Mouse (Mus musculus): ENCODE measurements around the gene Klf15.

Gene Klf15

GRCm38 (mm10) chr6:90463890-90464421 is 1.6 kb downstream of the Klf15 start:
- no peak for DNase-seq (ENCODE audit: low read depth in 1 of 2, low spot score in 2 of 2)

DNA sequence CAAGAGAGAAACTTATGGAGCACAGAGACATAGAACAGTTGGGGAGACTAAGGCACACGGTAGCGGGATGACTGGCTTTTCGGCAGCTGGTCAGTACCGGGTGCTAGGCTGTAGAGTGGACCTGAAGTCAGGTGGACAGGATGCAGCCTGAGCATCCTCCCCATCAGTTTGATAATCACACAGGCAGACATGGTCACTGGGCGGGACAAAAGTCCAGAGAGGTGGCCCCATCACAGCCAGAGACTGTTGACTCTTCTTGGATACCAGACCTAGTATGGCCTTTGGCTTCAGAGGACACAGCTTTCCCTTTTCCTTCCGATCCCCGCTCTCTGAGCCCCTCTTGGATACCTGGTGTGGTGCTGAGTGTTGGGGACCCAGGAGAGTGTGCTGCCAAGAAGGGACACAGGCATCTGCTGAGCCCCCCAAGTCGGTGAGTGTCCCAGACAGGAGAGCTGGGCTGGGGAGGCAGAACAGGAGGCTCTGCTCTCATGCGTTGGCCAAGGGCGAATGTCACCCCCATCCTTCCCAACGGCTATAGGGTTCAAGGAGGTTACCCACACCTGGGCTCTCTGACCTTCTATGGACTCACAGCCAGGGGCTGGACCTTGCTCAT is 2.8 kb downstream of the Klf15 start:
- DNase-seq (ENCODE audit: low read depth in 1 of 2, low spot score in 2 of 2), result no peak

DNA sequence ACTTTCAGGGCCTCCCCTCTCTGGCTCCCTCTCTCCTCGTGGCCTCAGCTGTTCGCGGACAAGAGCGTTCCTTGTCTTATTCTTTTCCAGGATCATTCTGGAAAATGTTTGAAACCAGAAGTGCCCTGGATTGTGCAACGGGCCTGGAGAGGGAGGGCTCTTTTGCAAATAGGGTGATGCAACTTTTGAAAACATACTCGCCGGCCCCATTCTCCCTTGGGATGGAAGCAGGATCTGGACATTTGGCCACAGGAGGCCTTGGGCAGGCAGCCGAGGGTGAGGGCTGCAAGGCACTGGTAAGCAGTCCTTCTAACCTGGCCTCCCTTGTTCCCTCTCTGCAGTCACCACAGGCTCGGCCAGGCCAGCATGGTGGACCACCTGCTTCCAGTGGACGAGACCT is 3.7 kb downstream of the Klf15 start:
- no peak for DNase-seq (ENCODE audit: low read depth in 1 of 2, low spot score in 2 of 2)

DNA sequence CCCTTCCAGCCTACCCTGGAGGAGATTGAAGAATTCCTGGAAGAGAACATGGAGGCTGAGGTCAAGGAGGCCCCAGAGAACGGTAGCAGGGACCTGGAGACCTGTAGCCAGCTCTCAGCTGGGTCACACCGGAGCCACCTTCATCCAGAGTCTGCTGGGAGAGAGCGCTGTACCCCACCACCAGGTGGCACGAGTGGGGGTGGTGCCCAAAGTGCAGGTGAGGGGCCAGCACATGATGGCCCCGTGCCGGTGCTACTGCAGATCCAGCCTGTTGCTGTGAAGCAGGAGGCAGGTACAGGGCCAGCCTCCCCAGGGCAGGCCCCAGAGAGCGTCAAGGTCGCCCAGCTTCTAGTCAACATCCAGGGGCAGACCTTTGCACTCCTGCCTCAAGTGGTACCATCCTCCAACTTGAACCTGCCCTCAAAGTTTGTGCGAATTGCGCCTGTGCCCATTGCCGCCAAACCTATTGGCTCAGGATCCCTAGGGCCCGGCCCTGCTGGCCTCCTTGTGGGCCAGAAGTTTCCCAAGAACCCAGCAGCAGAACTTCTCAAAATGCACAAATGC is 4.6 kb downstream of the Klf15 start:
- no peak for DNase-seq (ENCODE audit: low read depth in 1 of 2, low spot score in 2 of 2)

- DNase-seq (ENCODE audit: low read depth in 1 of 2, low spot score in 2 of 2), result no peak
These were observed 5.8 kb downstream of the Klf15 start for GRCm38 (mm10) chr6:90468216-90468615.

- no peak for DNase-seq (ENCODE audit: low read depth in 1 of 2, low spot score in 2 of 2)
These were observed 6.7 kb downstream of the Klf15 start for GRCm38 (mm10) chr6:90469041-90469440.

DNA sequence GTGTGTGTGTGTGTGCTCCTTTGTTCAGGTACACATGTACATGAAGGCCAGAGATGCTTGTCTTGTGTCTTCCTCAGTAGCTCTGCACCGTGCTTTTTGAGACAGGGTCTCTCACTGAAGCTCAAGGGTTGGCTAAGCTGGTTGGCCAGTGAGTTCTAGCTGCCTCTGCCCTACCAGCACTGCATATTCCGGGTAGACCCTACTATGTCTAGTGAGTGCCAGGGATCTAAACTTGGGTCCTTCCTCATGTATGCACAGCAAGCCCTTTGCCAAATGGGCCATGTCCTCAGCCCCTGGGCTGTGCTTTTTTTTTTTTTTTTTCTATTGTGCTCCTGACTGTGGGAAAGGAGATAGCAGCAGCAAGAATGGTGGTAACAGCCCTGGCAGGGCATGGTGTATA is 7.9 kb downstream of the Klf15 start:
- no peak for DNase-seq (ENCODE audit: low read depth in 1 of 2, low spot score in 2 of 2)

GRCm38 (mm10) chr6:90470947-90471541 is 8.7 kb downstream of the Klf15 start:
- no peak for DNase-seq (ENCODE audit: low read depth in 1 of 2, low spot score in 2 of 2)

- DNase-seq (ENCODE audit: low read depth in 1 of 2, low spot score in 2 of 2), result no peak
These were observed 9.7 kb downstream of the Klf15 start for GRCm38 (mm10) chr6:90472079-90472478.

DNA sequence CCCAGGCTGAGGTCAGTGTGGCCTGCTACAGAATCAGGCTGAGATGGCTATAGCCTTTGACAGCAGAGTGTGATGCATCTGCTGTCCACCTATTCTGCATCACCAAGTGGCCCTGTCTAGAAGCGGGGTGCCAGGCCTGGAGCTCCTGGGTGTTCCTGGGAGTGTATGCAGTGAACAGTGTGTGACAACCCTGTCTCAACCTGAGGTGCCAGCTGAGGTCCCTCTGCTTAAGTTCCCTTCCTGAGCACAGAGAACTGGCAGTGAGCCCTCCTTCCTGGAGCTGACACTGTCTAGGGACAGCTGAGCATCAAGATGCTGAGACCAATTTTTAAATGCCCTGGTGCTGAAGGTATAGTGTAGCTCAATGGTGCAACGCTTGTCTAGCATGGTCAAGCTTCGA is 10.3 kb downstream of the Klf15 start:
- DNase-seq (ENCODE audit: low read depth in 1 of 2, low spot score in 2 of 2), result no peak

- no peak for DNase-seq (ENCODE audit: low read depth in 1 of 2, low spot score in 2 of 2)
These were observed 11.4 kb downstream of the Klf15 start for GRCm38 (mm10) chr6:90473630-90474360.

DNA sequence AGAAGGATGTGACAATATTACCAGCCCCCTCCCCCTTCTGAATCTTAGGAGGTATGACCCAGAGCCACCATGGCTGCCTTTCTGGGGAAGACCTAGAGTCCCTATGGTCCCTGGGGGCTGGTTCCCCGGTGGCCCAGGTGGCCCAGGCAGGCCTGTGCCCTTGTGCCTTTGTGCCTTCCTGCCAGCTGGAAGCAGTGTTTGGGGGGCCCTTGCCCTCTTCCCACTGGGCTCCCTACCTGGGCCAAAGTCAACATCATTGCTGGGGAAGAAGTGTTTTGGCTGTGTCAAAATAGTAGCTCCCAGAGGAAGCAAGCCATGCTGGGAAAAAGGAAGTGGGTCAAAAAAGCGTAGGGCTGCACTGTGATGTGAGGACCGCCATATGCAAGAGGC is 12.0 kb downstream of the Klf15 start:
- DNase-seq (ENCODE audit: low read depth in 1 of 2, low spot score in 2 of 2), result no peak

GRCm38 (mm10) chr6:90475176-90475853 is 12.9 kb downstream of the Klf15 start:
- DNase-seq (ENCODE audit: low read depth in 1 of 2, low spot score in 2 of 2), result no peak

GRCm38 (mm10) chr6:90475854-90476212 is 13.5 kb downstream of the Klf15 start:
- no peak for DNase-seq (ENCODE audit: low read depth in 1 of 2, low spot score in 2 of 2)

DNA sequence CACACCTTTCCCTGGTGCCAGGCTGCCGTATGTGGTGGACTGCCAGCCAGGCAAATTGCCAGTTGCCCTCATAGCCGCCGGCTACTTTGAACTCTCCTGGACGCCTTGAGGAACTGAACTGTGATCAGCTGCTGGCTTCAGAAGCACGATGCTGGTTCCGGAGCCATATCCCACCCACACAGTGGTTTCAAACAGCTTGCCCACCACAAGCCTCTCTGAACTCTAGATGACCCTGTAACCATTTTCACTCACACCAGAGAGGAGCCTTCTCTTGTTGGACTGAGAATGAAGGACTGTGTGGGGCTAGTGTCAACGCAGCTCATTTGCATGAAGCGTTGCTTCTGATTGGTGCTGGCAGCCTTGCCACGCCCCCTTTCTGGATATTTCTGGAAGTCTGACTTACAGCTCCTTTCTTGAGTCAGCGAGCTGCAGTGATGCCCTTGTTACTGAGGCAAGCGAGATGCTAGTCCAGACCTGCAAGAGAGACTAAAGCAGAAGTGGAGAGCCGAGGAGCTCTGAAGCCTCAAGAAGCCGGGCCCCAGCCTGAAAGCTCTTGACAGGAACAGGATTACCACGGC is 14.7 kb downstream of the Klf15 start:
- DNase-seq (ENCODE audit: low read depth in 1 of 2, low spot score in 2 of 2), result no peak

DNA sequence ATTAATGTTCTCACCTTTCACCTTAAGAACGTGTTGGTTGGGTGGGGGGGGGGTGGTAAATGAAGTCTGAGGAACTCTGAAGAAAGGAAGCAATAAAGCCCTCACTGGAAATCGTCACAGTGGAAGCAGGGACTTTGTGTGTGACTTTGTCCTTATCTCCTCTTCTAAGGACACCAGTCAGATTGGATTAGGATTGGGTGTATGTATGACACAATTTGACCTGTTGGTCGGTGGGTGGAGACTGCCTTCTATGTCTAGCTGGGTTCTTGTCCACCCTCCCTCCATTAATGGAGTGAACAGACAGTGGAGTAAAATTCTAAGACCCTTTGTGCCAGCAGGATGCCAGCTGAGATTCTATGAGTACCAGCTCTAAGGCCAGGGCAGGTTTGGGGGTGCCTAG is 21.9 kb downstream of the Klf15 start:
- DNase-seq (ENCODE audit: low read depth in 1 of 2, low spot score in 2 of 2), result no peak

DNA sequence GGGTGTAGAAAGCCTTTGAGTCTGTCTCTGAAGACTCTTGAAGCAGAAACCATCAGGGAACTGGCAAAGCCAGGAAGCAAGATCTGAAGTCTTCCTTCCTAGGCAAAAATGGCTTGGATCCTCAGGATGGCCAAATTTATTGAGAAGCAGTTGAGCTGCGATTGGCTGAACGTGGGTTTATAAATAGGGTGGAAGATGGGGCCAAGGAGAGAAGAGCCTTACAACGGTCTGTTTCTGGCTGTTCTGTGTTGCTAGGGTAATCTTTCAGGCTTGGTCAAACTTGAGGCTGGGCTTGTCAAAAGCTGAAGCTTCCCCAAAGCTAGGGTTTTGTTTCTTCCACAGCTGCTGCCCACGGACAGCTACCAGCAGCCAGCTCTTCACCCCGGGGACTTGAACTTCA is 22.5 kb downstream of the Klf15 start:
- no peak for DNase-seq (ENCODE audit: low read depth in 1 of 2, low spot score in 2 of 2)

DNA sequence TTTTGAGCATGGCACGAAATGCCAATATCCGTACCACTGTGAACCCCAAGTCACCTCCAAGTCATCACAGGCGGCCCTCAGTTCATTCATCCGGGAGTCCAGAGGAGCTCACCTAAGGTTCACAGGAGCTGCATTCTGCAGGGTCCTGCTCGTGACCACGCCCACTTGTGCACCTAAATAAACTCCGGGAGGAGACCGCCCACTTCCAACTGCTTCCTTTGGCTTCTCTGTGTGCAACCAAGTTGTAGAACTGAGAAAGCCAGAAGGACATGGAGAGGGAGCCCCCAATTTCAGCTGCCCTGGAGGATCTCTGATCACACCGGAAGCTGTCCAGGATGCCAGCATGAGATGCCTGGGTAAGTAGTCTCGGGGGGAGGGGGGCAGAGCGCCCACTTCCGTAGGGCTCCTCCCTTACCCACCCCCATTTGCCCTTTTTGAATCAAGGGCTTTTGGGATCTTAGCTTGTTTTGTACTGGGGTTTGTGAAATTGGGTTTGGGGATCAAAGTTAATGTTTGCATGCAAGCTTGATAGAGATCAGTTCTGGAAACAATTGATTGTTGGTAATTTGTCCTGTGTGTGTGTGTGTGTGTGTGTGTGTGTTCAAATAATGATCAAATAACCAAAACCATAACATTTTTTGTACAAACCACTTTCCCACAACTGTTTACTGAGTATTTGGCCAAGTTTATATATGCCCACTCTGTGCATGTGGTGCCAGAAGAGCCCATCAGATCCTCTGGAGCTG is 24.0 kb downstream of the Klf15 start, which contains the start of gene Aldh1l1:
TSS of gene Aldh1l1 (plus strand) at position 252 of the 746 bp plus-strand sequence.
- DNase-seq (ENCODE audit: low read depth in 1 of 2, low spot score in 2 of 2), result no peak

DNA sequence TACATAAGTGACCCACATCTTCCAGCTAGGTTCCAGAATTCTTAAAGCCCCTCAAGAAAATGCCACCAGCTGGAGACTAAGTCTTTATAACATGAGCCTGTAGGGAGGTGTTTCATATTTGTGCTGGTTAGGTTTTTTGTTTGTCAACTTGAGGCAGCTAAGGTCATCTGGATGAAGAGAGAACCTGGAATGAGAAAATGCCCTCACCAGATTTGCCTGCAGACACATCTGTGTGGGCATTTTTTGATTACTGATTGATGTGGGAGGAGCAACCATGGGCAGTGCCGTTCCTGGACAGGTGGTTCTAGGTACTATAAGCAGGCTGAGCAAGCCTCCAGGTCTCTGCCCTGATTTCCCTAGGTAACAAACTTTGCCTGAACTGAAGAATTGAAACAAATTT is 25.2 kb downstream of the Klf15 start:
- no peak for DNase-seq (ENCODE audit: low read depth in 1 of 2, low spot score in 2 of 2)

GRCm38 (mm10) chr6:90489532-90489931 is 27.2 kb downstream of the Klf15 start:
- DNase-seq (ENCODE audit: low read depth in 1 of 2, low spot score in 2 of 2), result no peak

All from monocyte, adult 2 months (primary cell).